Mouse (Mus musculus): Measurements from ENCODE around the gene Twnk. TPM values are rescaled to one million over a fixed set of nuclear protein-coding genes. Genes with fewer than 3 reads are reported as not detected.

Twnk gene
- total RNA-seq, 2 experiments from 2014 or later = 29.8 to 30.2 TPM

DNA sequence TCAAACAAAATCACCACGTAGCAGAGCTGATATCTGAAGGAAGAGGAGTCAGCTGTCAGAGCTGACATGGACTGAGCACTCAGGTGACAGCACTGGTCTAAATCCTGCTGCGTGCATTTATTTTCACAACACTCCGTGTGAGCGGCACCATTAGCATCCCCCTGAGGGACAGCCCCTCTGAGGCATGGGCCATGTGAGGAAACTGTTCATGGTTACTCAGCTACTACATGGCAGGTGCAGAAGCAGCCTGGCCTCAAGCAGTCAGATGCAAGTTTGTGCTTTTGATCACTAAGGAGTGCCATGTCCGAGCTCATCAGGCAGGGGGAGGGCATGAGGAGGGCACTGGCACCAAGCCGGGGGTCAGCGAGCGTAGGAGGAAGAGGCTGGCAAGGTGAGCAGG lies 5.8 kb upstream of the Twnk start:
- intact Hi-C loops (cut with DNase I) = no loop called here
- DNase-seq = no peak

DNA sequence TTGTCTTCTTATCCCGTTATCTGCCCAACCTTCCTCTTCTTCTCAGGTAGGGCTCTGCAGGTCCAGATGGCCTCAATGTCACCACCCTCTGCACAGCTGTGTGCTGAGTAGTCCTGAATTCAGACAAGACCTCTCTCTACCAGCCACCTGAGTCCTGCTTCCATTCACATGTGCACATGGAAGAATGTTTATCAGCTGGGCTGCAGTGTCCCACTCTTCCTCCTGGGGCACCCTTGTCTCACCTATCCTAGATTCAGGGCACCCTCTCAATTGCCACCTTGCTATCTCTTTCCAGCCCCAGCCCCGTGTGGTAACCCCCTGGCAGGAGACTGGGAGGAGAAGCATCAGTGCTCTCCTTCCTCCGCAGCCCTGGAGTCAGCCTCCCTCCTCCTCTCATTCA lies 3.2 kb upstream of the Twnk start:
- intact Hi-C loops (cut with DNase I) = no loop called here
- no peak for DNase-seq

DNA sequence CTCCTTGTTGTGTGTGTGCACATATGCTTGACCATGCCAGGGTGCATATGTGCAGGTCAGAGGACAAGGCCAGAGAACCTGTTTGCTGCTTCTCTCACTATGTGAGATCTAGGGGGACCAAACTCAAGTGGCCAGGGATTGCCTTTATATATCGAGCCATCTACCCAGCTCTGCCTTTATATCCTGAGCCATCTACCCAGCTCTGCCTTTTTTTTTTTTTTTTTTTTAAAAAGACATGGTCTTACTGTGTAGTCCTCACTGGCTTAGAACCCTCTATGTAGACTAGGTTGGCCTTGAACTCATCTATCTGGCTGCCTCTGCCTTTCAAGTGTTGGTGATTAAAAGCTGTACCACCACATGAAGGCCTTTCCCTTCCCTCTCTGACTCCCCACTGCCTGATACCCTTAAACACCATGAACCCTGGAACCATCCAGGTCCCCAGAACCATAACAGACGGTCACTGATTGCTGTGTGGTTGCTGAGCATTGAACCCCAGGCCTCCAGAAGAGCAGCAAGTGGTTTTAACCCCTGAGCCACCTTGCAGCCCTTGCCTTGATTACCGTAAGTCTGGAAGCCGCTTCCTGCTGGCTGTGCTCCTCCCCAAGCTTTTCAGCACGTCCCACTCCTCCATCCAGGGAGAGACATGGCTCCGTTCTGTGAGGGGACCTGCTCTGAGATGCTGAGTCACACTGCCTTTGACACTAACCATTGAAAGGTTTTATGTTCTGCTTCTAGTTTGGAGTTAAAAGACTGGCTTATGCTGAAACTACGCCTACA lies 1.5 kb upstream of the Twnk start:
- intact Hi-C loops (cut with DNase I) = no loop called here
- no peak for DNase-seq

DNA sequence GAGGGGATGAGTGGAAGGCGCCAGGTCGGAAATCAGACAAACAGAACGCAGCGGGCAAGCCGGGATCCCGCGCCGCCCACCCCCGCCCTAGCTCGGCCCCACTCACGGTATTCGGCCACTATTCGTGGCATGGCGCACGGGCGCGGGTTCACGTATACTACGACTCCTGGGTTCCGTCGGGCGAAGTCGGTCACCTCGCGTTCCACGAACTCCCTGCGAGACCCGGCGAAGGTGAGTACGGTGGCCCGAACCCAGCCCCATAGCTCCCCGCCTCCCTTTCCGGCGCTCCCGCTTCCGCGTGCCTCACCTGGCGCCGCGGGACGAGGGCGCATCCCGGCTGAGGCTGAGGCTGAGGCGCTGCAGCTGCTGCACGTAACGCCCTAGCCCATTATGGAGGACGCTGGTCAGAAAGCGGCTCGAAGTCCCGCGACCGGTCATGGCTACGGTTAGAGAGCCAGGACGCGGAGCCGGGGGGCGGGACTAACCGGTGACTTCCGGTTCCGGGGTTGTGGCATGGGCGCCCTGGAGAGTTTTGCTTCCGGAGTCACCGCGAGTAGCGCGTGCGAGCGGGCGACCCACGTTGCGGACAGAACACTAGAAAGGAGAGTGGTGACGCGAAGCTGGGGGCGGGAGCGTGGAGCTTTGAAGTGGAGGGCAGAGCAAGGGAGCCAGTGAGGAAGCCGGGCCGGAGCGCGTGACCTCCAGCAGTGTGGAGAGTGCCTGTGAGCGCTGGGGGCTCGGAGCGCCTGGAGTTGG lies 672 bp downstream of the Twnk start, which contains the start of gene Mrpl43:
Mrpl43 (minus strand) TSS at position 486 of the 756 bp plus-strand sequence.
- intact Hi-C loops (cut with DNase I) = loop anchor here (5.0 kb wide), 1 partner anchor 74 kb away; the partner anchor contains the start of gene Slf2
- peak; percentile 97 to 99 for DNase-seq

DNA sequence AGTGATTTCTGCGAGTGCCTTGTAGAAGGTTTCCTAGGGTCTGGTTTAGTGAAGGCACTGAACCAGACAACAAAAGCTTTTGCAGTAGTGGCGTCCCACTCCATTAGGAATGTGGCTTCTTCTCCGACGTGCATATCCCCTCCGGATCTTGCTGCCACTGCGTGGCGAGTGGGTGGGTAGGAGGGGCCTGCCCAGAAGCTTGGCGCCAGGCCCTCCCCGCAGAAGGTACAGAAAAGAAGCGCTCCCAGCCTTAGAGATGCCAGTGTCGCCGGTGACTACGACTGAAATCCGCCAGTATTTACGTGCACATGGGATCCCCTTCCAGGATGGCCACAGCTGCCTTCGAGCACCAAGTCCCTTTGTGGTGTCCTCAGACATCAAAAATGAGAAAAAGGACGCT lies 1.6 kb downstream of the Twnk start:
- no peak for DNase-seq
- intact Hi-C loops (cut with DNase I) = loop anchor here (5.0 kb wide), 1 partner anchor 75 kb away; the partner anchor contains the start of gene Slf2

DNA sequence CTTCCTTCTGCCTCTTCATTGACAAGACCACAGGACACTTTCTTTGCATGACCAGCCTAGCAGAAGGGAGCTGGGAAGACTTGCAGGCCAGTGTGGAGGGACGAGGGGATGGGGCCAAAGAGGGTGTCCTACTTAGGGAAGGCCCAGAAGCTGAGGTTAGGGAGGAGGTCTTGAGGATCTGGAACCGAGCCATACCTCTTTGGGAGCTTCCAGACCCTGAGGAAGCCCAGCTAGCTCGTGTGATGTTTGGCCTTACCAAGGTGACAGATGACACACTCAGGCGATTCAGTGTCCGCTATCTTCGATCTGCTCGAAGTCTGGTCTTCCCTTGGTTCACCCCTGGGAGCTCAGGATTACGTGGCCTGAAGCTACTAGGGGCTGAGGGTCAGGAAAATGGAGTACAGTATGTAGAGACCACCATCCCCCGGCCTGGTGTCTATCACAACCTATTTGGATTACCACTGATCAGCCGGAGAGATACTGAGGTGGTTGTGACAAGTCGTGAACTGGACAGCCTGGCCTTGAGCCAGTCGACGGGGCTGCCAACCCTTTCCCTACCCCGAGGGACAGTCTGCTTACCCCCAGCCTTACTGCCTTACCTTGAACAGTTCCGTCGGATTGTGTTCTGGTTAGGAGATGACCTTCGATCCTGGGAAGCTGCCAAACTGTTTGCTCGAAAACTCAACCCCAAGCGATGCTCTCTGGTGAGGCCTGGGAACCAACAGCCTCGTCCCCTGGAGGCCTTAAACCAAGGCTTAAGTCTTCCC lies 2.1 kb downstream of the Twnk start:
- intact Hi-C loops (cut with DNase I) = loop anchor here (5.0 kb wide), 1 partner anchor 75 kb away; the partner anchor contains the start of gene Slf2
- peak in 1 of 2 experiments; percentile 10 for DNase-seq

DNA sequence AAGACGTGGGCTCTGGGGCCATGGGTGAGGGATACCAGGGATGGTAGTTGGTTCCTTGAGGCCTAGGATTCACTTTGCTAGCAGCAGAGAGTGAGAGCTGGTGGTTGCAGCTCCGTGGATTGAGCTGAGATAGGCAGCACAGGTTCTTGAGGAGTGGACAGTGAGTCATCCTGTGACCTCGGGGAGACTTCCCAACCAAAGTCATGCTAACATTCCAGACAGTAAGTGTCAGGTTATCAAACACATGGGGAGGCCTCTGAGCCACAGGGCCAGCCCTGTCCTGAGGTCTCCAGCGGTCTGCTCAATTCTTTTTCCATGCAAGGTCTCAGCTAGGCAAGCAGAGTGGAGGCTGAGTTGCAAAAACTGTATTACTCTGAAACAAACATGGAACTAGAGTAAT lies 5.2 kb downstream of the Twnk start:
- intact Hi-C loops (cut with DNase I) = no loop called here

DNA sequence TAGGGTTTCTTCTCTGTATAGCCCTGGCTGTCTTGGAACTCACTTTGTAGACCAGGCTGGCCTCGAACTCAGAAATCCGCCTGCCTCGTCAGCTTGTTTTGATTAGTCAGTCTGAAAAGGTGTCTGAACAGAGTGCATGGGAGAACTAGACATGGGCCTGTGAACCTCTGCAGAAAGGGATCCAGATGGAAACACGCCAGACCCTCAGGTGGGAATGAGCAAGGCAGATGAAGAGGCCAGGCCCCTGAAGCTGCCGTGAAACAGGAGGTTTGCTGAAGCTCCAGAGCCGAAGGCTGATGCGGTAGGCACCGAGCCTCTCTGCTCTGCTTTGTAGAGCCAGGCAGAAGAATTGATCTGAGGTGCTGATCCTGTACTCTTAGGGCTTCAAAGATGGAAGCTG lies 6.8 kb downstream of the Twnk start:
- DNase-seq = peak in 1 of 2 experiments; percentile 5

More for the DNA sequence above, 5.2 kb downstream of the Twnk start:
- DNase-seq = no peak

DNA sequence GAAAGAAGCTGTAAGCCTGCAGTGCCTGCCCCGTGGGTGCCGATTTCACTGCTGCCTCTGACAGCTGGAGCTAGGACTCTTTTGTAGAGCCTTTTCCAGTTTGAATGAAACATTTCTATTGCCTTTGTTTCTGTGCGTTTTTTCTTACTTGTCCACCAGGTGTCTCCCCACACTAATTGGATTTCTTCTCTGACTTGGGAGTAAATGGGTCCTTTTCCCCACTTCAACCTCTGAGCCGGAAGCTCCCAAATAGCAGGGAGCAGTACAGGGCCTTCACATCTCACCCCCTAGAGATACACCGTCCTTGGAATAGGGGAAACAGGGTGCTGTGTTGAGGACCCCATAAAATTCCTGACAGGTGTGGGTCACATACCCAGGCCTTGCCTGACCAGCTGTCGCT lies 7.2 kb downstream of the Twnk start:
- intact Hi-C loops (cut with DNase I) = loop anchor here (1.0 kb wide), 1 partner anchor 19 kb away; no protein-coding TSS in a partner anchor
- peak in 1 of 2 experiments; percentile 28 for DNase-seq

More for the DNA sequence above, 6.8 kb downstream of the Twnk start:
- intact Hi-C loops (cut with DNase I) = loop anchor here (1.0 kb wide), 1 partner anchor 19 kb away; no protein-coding TSS in a partner anchor

DNA sequence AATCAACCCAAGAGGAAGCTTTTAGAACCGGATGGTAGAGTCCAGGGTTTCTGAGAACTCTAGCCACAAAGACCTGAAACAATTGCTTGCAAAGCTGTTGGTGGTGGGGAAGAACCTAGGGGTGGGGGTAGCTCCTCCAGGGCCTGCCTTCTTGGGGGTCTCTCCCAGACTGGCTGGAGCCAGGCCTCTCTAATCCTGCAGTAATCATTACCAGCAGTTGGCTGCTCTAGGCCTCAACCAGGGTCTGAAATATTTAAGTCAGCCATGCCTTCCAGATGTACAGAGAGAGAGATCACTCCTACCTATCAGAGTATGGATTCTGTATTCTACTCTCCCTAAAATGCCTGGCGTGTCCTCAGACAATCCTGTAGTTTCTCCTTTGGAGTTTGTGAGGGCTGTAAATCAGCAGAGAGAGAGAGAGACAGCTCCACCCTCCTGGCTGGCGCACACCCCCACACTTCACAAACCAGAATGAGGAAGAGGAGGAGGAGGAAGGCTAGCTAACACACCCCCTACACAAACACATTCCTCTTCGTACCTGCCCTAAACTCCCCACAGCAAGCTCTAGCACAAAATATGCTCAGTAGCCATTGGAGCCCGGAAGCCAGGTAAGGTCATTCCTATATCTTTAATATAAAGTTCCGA lies 8.2 kb downstream of the Twnk start:
- DNase-seq = no peak
- intact Hi-C loops (cut with DNase I) = no loop called here

DNA sequence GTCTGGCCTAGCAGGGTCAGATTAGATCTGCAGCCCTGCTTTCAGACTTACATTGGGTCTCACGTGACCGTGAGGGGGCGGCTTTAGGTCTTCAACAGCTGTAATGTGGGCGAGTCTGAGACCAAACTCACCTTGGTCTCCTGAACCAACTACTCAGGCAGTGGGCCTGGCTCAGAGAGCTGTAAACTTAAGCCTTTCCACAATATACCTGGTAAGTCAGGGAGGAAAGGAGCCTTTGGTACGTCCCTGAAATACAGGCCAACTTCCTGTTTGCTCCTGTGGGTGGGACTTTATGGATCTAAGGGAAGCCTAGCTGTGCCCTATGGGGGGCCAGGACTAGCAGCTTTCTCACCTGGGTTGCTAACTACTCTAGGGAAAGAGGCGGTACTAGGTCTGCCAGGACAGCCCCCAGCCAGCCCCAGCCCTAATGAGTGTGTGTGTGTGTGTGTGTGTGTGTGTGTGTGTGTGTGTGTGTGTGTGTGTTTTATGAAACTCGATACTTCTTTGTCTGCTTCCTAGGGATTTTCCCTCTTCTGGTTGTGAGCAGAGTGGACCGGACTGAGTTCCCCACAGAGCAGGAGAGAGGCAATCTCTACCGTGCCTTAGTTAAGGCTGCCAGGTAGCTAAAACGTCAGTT lies 9.0 kb downstream of the Twnk start, which contains the start of gene Lzts2:
Lzts2 (plus strand) TSS at position 80 of the 637 bp plus-strand sequence.
- peak; percentile 15 to 21 for DNase-seq
- intact Hi-C loops (cut with DNase I) = no loop called here

DNA sequence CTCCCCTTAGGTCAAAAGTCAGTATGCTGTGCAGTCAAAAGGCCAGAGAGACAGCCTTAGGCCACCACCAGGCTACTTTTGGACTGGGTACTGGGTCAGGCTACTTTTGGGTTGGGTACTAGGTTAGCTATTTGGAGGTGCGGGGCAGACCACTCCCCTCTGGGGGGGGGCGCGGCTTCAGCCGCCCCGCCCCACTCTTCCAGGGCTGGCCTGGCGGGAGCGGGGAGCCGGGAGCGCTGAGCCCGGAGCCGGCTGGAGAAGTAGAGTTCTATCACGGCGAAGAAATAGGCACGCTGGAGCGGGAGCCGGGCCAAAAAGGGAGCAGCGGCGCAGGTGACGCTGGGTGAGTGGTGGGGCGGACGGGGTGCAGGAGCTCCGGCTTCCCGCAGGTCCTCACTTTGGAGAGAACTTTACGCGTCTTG lies 9.5 kb downstream of the Twnk start:
- DNase-seq = peak; percentile 71 to 78
- intact Hi-C loops (cut with DNase I) = loop anchor here (5.0 kb wide), 2 partner anchors 62 to 1382 kb away; partner anchors contain the start of genes Actr1a, Kazald1 and Sufu

DNA sequence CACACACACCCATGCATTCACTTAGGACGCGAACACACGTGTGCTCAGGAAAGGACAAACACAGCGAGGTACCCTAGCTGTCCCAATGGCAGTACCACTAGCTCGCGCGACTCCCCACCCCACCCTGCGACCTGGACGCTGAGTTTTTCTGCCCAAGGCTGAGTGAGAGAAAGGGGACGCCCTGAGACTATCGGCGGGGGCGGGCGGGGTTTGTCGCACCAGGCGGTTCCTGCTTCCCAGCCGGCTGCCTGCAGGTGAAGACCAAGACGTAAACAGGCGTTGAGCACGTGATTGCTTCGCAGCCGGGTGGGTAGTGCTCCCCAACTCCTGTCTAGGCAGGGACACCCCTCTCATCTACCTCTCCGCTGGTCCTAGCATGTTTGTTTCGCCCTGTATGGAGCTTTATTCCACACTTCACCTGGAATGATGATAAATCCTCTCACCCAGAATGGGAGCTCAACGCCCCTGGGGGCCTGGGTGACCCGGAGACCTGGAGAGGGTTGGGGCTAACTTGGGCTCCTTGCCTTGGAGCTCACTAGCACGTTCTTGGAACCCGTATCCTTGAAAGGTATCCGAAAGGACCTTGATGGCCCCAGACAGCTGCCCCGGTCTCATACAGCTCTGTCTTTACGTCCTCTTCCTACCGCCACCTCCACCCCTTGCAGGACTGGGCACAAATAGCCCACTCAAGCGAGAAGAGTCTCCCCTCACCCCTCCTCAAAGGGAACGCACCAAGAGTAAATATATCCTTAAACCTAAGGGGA lies 10.2 kb downstream of the Twnk start:
- DNase-seq = peak; percentile 66 to 78
- intact Hi-C loops (cut with DNase I) = loop anchor here (5.0 kb wide), 2 partner anchors 62 to 1382 kb away; partner anchors contain the start of genes Actr1a, Kazald1 and Sufu

DNA sequence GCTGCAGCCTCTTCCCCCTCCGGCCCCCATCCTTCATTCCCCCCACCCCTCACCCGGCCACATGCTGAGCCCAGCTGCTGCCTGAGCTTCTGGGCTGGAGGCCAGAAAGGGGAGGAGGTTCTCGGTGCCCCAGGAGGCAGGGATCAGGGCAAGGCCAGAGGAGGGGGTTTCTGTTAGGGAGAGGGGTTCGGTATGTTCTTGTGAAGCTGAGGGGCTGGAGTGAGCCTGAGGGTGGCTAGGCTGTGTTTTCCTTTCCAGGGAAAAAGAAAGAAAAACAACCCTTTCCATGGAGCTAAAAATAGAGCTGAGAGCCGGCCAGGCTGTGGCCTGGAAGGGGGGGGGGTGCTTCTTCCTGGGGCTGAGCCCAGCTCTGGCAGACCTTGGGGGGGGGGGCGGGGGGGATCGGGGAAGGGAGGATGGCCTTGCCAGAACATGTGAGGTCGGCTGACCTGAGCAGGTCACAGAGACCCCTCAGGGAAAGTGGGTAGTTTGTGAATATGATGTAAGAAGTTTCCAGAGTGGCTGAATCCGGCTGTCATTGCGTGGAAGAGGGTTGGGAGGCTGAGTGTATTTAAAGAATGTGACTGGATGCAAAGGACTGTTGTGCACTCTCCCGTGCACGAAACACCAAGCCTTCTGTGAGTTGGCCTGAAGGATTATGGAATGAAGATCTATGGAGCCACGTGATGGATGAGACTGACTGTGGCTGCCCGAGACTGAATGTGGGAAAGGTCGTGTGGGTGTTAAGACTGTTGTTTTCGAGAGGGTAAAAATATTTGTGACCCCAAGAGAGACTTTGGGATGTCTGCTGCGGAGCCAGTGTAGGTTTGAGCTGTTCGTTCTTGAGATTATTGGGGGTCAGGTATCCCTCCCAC lies 11.1 kb downstream of the Twnk start:
- intact Hi-C loops (cut with DNase I) = loop anchor here (5.0 kb wide), 2 partner anchors 61 to 1381 kb away; partner anchors contain the start of genes Actr1a, Kazald1 and Sufu
- peak; percentile 81 to 87 for DNase-seq

DNA sequence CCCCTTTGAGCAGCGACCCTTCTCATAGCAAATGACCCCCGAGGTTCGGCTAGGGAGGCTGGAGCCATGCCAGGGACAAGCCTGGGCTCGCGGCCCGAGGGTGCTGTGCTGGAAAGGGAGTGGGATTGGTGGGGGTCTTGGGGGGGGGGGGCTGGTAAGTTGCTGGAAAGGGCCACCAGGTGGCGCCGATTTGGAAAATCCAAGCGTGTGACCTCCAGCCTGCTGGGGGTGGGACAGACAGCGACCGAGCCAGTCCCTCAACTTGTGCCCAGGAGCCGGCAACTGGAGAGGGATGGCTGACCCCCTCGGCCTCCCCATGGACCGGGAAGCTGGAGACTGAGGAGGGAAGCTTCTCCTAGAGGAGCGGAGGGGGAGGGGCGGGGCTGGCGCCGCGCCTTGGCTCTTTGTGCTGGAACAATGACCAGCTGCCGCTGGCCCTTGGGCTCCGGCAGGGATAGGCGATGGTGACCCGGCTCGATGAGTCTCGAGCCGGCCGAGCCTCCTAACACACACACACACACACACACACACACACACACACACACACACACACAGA lies 11.8 kb downstream of the Twnk start:
- intact Hi-C loops (cut with DNase I) = loop anchor here (5.0 kb wide), 2 partner anchors 60 to 1380 kb away; partner anchors contain the start of genes Actr1a, Kazald1 and Sufu
- peak; percentile 85 to 90 for DNase-seq

DNA sequence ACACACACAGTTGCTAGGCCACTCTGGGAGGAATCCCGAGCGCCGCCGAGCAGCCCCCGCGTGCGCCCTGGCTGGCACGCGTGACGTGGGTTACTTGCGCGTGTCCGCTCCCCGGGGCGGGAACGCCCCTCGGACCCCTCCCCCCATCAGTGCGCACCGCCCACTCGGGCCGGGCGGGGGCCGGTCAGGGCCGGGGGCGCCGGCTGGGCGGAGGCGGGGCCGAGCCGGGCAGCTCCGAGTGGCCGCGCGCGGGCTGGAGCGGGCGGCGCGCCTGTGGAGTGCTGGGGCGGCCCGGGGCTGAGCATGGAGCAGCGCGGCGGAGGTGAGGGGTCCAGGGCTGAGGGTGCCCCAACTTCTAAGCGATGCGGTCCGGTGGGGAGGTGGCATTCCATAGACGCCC lies 12.4 kb downstream of the Twnk start:
- peak; percentile 87 to 93 for DNase-seq
- intact Hi-C loops (cut with DNase I) = loop anchor here (5.0 kb wide), 2 partner anchors 59 to 1379 kb away; partner anchors contain the start of genes Actr1a, Kazald1 and Sufu

DNA sequence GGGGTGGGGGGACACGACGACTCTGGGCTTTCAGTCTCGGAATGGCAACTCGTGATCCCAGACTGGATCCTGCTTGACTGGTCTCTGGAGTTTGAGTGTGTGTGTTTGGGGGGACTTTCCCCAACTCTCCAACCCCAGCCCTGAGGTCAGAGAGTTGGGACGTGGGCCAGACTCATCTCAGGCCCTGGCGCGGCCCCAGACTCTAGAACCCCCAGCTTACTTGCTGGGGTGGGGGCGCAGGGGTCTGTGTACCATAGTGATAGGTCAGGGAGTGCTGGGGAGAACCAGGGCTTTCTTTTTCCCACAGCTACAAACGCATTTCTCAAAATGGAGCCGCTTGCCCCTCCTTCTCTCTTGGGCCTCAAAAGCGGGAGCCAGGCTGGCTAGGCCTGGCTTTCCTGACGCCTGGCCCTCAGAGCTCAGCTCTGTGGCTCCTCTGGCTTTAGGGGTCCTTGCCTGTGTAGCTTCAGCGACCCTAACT lies 12.9 kb downstream of the Twnk start:
- intact Hi-C loops (cut with DNase I) = loop anchor here (5.0 kb wide), 2 partner anchors 59 to 1379 kb away; partner anchors contain the start of genes Actr1a, Kazald1 and Sufu
- peak; percentile 53 to 63 for DNase-seq
